Mouse (Mus musculus) gastrocnemius, postnatal 10 days (tissue): ENCODE data around the gene Gm10282. TPM values are rescaled to one million over a fixed set of nuclear protein-coding genes. Genes with fewer than 3 reads are reported as not detected.

Experiments used
- DNase-seq: peaks from one replicate; pipeline ENCODE4 v3.0.0; 2021; ENCODE audit warnings: mixed read lengths
- total RNA-seq, 2 experiments: library from RNA; stranded (reverse); gene quantifications; 2 replicates each; pipeline ENCODE4 v1.2.3; 2021

The Gm10282 gene
- total RNA-seq, 2 experiments from 2014 or later: 14.2 to 15.8 TPM

DNA sequence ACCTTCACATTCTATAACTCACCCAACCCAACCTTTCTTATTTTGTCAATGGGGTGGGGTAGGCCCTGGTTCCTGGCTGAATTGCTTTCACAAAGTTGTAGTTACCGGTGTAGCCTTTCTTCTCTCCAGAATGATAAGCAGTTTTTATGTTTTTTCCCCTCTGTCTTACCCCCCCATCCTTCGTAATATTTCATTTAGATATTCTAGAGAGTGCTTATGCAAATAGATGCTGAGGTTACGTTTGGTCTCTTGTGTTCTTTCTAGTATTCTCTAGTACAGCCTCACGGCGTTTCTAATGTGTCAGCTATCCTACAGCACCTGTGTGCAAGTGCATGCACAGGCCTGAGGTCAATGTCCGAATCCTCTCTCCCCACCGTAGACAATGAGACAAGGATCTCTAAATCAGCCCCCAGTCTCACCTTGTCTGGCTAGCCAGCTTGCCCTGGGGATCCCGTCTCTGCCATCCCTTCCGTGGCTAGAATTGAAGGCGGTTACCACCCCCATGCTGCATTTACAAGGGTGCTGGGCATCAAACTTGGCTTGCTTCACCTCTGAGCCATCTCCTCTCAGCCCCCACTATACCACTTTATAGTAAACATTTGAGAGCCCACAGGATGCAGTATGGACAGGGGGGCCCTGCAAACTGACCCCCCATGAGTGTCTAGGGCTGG lies 19.1 kb upstream of the Gm10282 start:
- no peak for DNase-seq

DNA sequence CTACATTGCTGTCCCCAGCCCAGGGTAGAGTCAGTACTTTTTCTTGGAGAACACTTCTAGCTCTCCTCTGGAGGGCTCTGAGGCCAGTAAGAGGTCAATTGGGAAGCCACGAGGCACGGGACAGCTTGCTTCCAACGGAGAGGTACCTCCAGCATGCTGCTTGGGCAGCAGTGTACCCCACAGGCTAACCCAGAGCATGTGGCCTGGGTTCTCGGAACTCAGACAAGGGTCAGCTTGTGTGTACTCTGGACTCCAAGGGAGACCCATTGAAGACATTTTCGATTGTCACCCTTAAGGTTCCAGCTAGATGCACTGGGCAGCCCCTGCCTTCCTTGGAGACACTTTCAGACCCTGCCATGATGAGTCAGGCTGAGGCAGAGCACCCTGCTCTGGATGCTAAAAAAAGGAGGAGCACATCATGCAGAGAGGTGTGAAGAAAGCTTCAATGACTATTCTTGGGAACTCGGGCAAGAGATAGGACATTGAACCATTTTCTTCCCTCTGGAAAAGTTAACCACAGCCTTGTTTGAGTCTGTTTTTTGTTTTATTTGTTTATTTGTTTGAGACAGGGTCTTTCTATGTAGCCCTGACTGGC lies 18.2 kb upstream of the Gm10282 start:
- DNase-seq: no peak

DNA sequence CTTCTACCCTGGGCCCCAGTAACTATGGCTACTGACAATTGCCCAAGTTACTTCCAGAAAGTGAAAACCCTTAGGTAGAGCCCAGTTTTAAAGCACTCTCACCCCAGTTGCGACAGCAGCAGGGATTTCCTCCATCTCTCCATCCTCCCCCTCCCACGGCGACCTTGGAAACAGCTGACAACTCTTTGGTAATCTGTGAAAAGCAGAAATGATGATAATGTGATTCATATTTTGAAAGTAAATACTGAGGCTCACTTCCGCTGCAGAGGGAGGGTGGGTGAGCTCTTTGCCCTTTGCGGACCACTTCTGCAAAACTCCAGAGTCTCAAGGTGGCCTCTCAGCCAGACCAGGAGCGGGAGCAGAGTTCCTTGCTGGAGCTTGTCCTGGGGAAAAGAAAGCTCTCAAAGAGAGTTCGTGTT lies 17.4 kb upstream of the Gm10282 start:
- DNase-seq: no peak

DNA sequence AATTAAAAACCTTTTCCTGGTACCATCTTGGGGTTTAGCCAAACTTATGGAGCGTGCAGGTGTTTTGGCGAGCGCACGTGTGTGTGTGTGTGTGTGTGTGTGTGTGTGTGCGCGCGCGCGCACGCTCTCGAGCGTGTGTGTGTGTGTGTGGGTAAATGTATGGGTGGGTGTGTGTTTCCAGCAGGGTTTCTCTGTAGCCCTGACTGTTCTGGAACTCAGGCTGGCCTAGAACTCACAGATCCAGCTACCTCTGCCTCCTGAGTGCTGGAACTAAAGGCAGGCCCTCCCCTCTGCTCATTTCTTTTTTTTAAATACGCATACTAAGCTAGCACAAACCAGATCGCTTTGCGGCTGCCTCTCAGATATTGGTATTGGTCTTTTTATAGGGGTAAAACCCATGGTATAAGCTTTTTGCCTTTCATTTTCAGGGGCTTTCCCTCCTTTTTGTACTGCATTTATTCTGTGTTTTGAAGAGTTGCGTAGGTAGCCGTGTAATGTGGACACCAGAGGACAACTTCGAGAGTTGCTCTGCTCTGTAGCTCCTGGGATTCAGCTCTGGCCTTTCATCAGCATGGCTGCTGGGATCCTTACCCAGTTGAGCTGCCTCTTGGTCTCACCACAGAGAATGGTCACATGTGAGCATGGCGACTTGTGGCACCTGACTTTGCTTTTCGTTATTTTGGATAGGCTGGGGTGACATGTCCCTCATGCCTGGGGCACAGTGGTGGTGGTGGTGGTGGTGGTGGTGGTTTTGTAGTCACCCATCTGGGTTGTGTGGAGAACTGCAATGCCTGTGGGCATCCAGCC lies 16.8 kb upstream of the Gm10282 start:
- DNase-seq: no peak

DNA sequence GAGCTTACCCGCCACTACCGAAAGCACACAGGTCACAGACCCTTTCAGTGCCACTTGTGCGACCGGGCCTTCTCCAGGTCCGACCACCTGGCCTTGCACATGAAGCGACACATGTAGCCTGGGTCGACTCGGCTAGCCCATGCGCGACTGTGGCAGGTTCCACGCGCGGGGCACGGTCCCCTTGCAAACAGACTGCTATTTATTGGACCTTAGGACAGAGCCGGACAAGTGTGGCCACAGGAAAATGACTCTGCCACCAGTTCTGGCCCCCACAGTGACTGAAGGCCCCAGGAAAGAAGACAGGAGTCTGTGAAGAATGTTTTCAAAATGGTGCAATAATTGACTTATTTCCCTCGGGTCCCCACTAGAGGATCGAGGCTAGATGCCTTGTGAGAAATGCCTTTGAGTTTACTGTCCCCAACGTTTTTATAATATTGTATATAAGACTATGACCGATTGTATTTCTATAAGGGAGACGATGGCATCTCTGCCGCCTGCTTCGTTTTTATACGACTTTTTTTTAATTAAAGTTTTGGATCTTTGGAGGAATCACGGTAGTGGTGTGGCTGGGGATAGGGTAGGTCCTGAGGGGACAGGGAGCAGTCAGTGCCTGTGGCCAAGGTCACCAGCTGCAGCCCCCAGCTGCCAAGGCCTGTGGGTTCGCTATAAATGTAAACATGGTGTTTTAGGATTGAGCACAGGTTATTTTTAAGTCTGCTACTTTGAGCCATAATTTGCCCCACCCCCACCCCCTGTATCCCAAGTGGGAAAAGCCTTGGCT lies 15.9 kb upstream of the Gm10282 start:
- DNase-seq: no peak

DNA sequence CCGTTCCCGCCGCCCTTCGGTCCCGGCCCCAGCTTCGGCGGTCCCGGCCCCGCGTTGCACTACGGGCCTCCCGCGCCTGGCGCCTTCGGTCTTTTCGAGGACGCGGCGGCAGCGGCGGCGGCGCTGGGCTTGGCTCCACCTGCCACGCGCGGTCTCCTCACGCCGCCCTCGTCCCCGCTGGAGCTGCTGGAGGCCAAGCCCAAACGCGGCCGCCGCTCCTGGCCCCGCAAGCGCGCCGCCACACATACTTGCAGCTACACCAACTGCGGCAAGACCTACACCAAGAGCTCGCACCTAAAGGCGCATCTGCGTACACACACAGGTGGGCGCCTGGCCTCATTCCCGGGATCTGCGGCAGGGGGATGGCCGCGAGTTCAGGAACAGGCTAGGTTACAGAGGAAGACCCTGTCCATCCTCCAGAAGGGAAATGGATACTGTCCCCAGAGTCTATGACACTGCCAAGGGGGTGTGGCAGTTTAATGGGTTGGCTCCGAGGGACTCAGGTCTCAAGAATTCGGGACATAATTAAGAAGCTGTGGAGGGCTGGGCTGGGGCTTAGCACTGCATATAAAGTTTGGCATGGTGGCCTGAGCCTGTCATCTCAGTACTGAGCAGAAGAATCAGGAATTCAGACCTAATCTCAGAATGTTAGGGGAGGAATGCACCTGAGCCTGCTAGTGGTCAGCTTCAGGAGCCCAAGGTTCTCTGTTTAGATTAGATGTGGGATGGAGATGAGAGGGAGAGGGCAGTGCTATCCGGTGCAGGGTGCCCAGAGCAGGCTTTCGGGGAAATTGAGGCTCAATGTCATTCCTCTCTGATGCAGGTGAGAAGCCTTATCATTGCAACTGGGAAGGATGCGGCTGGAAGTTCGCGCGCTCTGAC lies 15.1 kb upstream of the Gm10282 start:
- DNase-seq: peak; percentile 41

DNA sequence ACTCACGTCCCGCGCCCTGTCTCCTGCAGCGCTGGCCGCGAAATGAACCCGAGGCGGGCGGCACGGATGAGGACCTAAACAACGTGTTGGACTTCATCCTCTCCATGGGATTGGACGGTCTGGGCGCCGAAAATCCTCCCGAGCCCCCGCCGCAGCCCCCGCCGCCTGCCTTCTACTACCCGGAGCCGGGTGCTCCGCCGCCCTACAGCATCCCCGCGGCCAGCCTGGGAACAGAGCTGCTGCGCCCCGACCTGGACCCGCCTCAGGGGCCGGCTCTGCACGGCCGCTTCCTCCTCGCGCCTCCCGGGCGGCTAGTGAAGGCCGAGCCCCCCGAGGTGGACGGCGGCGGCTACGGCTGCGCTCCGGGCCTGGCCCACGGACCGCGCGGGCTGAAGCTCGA lies 14.3 kb upstream of the Gm10282 start:
- peak; percentile 45 for DNase-seq

DNA sequence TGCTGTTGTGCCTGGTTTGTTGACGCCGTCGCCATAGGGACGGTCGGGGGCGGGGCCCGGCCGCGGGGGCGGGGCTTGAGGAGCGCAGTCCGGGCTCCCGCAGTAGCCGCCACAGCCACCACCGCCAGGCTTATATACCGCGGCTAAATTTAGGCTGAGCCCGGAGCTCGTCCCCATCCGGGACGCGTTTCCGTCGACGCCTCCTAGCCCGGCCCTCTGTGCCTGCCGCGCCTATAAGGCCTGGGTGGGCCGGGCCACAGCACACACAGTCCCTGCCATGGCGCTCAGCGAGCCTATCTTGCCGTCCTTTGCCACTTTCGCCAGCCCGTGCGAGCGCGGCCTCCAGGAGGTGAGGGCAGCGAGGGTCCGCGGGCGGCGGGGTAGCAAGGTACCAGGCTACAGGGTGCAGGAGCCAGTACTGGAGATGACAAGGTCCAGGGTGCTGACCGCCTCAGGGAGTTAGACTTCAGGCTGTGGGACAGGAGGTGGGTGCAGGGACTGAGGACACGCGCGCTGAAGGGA lies 13.8 kb upstream of the Gm10282 start, which contains the start of gene Klf2:
Gene Klf2 (plus strand): TSS at position 233 of the 522 bp plus-strand sequence.
- peak; percentile 98 for DNase-seq

DNA sequence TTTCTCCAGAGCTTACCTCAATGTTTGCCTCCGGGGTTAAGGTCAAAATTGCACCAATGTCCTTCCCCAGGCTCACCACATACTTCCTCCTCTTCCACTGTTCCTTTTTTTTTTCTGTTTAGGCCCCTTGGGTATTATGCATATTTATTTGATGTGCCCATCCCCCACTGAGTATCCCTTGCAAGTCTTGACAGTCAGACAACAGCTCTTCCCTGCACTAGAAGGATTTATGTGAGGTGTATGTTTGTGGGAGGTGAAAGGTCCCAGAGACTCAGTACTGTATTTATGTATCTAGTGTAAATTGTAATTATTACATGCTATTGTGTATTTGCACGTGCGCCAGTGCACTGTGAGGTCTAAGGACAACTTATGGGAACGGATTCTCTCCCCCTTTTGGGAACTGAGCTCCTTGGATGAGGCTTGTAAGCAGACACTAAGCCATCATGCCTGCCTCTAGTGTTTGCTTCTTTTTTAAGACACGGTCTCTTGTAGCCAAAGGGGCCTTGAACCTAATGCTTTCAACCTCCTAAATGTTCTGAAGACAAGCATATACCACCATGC lies 12.8 kb upstream of the Gm10282 start:
- no peak for DNase-seq

DNA sequence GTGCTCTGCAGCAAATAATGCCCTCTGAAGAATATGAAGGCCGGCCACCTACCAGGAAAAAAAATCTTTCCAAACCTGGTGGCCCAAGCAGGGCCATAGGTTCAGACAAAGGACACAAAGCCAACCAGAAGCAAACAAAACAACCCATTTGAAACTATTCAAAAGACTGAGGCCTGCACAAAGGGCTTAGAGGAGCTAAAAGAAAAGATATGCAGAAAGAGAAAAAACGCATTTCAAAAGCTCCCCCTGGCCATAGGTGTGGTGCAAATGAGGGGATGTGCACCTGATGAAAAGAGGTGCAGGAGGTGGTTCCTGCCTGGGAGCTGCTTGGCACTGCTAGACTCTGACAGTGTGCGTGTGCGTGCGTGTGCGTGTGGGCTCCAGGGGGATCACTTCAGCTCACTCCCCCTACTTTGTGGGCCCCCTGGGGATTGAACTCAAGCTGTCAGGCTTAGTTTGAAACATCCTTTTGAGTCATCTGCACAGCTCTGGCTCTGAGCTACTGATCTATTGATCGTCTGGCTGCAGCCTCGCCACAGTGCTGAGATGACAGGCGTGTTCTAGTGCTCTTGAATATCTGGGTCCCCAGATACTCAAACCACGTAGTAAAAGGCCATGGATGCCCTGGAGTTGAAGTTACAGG lies 11.1 kb upstream of the Gm10282 start:
- no peak for DNase-seq

DNA sequence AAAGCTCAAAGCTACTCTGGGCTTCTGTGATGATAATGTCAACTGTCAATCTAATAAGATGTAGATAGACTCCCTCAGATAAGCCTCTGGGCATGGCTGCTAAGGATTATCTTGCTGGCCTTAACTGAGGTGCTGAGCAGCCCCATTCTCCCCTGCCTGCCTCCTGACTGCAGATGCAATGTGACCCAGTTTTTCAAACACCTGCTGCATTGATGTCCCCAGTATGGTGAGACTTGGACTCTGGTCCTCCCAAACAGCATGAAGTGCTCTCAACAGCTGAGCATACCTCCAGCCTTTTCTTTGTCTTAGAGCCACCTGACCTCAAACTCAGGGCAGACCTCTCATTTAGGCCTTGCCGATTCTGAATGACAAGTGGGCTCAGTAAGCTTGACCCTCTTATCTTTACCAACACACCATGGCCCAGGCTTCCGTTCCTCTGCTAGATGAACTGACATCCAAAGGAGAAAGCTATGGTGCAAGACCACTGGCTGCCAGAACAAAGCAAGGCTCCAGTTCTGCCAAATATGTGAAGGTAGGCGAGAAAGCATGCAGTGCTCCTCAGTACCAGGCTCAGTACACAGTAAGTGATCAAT lies 8.0 kb upstream of the Gm10282 start:
- no peak for DNase-seq

DNA sequence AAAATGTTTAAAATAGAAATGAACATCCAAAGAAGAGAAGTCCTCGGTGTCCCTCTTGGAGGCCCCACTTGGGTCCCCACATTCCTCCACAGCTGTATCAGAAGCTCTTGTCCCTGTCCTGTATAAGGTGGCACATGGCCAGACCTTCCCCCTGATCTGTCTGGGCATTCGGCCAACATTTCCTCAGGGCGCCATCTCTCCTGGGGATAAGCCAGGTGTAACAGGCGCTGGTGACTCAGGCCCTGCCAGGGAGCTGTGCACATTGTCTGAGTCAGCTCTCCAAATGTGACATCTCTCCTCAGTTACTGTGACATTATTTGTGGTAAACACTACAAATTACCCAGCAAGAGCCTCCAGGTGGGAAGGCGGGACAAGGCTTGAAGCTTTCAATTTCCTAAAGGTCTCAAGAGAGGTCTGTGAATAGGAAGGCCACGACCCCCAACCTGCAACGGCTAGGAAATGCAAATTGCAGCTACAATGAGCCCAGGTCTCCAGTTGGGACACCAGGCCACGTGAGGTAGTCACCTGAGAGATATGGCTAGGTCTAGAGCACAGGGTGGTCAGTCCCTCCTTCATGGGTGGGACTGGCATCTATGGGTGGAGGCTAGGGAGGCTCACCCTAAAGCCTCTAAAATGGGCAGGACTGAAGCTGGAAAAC lies 5.9 kb upstream of the Gm10282 start:
- DNase-seq: peak; percentile 37

DNA sequence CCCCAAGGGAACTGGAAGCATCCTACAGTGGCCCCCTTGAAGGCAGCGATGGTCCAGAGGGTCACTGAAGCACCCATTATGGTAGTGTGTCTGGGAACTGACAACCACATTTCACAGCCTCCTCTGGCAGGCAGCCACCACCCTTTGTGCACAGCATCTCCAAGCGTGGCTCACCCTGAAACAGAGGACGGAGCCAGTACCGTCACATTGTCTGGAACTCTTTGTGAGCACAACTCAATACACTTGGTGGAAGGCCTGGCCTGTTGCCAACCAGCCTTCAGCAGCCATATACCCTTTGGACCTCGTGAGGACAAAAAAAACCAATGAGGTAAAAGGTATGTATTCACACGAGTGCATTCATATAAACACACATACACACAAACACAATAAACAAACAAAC lies 3.2 kb upstream of the Gm10282 start:
- DNase-seq: peak; percentile 48

DNA sequence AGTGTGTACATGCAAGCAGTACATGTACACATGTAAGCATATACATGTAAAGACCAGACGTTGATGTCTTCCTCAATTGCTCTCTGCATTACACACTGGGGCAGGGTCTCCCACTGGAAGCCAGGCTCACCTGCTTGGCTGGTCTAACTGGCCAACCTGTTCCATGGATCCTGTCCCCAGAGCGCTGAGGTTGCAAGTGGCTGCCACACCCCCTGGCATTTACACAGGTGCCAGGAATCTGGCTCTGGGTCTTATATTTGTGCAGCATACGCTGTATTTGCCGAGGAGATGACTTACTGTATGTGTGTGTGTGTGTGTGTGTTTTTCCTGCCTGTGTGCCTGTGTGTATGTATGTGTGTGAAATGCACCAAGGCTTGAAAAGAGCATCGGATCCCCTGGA lies 1.9 kb upstream of the Gm10282 start:
- no peak for DNase-seq

DNA sequence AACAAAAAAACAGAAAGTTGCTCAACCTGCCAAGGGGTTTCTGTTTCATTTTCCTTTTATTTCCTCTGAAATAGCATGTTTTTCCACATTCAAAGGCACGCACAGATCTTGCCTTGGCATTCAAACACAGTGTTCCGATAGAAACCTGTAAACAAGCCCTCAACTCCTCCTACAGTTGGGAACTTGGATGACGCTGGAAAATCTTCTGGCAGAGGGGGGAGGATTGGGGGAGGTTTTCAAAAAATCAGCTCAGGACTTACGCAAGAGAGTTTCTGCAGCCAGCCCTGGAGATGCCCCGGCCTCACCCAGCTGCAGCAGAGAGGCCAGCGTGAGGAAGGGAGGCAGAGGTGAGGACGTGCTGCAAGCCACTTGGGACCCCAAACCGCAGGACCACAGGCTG lies 1.4 kb downstream of the Gm10282 start:
- DNase-seq: peak; percentile 56

DNA sequence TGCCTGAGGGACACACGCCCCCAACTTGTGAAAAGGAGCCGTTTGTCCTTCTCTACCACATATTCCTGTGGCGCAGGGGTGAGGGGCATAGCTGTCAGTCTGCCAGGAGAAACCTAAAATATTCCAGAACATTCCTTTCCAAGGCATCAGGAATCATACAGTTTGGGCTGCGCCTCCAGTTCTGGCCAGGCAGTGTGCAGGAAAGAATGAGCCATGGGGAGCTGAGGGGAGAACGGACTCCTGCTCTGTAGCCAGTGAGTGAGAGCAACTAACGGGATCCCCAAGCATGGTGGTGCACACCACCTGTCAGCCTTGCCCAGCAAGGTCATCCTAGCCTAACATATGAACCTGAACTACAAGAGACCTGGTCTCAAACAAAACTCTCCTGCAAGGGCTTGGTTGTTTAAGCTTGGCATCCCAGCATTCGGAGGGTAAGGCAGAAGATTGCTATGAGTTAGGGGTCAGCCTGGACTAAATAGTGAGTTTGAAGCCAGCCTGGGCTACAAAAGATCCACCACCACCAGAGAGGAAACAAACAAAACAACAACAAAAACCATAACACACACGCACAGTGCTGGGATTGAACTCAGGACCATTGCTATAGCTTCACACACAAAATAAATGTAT lies 2.0 kb downstream of the Gm10282 start:
- DNase-seq: no peak

DNA sequence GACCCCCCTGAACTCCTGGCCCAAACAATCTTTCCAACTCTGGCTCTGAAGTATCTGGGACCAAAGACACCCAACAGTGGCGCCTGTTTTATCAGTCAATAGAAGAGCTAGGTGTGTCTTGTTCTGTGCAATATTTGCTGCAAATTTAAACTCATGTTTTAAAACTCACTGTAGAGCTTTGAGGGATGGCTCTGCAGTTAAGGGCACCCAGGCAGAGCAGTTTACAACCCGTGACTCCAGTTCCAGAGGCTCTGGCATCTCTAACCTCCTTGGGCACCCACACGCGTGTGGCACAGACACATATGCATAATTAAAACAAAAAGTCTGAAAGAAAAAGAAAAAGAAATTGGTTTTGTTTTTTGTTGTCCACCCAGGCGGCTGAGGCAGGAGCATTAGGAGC lies 3.6 kb downstream of the Gm10282 start:
- no peak for DNase-seq

DNA sequence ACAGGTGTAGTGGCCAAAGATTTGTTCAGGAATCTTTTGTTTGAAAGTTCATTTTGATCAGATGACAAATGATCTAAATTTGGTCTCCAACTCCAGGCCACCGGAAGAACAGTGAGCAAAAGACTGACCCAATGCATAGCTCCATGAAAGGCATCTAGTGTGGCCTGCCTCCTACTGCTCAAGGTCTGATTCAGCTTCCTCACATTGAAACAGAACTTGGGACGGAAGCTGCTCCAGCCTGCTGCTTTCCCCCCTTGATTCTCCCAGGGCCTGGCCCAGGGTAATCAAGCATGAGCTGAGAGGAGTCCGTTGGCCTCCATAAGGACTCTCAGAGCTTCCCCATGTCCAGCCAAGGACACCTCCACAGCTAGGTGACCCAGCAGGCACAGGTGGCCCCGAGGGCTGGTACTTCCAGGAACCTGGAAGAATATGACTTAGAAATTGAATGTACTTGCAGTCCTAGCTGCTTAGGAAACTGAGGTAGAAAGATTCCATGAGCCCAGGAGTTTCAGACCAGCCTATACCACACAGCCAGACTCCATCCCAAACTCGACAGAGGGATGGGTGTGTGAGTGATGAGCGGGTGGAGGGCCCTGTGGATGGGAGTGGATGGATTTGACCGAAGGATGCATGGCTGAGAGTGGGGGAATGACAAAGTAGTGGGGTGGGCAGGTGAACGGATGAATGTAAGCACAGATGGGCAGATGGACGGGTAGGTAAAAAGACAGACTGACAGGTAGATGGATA lies 4.2 kb downstream of the Gm10282 start:
- no peak for DNase-seq
